Mouse (Mus musculus) liver, postnatal 0 days (tissue): ENCODE data around the gene Ost4.

Experiments used
- CTCF ChIP-seq: sonication (generic); IDR thresholded peaks from 2 replicates; pipeline ENCODE4 v1.5.1; 2016; ENCODE audit warnings: antibody characterized with exemption, low read depth
- EP300 ChIP-seq: IDR thresholded peaks from 2 replicates; pipeline ENCODE4 v1.6.1; 2016; ENCODE audit warnings: antibody characterized with exemption, low read depth, mild to moderate bottlenecking

DNA sequence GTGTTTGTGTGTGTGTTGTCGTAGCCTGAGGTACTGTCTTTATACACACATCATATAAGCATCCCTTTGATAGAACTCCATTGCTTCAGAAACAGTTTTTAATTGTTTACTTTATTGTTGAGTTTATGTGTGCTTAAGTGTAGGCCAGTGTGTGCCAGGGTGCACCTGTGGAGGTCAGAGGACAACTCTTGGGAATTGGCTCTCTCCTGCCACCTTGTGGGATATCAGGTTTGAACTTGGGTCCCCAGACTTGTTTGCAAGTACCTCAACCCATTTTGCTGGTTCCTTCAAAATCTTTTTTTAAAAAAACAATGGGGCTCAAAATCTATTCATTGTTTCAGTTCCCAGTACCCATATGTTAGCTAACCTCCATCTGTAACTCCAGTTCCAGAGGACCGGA is 35.4 kb upstream of the Ost4 start:
- no peak for TF ChIP-seq EP300
- TF ChIP-seq CTCF, result peak; percentile 62
